9 mouse cellular contexts compared by ENCODE assay signal in genomic region chr16:21294677-21295411, GRCm38 (mm10).
DNase-seq lines count a peak whose midpoint lies in the region; ATAC-seq and TF ChIP-seq lines count a peak whose summit lies in the region.
"Had no signal": no experiment of that assay in that cellular context is flagged by ENCODE, and none has a peak within 500 bp of the region (broad histone marks: within the 10 kb centered on the region; RNA-seq: fewer than 3 reads in every experiment).

No protein-coding gene starts in this region.

- no peak; the same call in 1 of the 2 replicates for ATAC-seq in heart, embryonic 12.5 days (ENCODE audit: insufficient number of reproducible peaks, low FRiP score)
- ATAC-seq in limb, embryonic 12.5 days (ENCODE audit: insufficient number of reproducible peaks, insufficient read depth, low FRiP score, low TSS enrichment, low read depth), result no peak
- ATAC-seq in stomach, embryonic 15.5 days (ENCODE audit: insufficient read depth, low FRiP score, low read depth), result peak; percentile 43

- peak overlapping the region; percentile 52 for H3K27ac ChIP-seq in heart, embryonic 12.5 days (ENCODE audit: poor library complexity, severe bottlenecking)
- H3K27ac ChIP-seq in limb, embryonic 12.5 days, result peak overlapping the region; percentile 45; the same call in 1 of the 2 replicates
- H3K27ac ChIP-seq in stomach, embryonic 15.5 days, result peak overlapping the region; percentile 42; the same call in 1 of the 2 replicates
- H3K27ac ChIP-seq: macrophage had no signal

- H3K4me2 ChIP-seq in heart, embryonic 12.5 days, result peak overlapping the region; percentile 6
- 0 out of 2 replicates have a peak overlapping the region, but pooled peaks have one; percentile 13 for H3K4me2 ChIP-seq in limb, embryonic 12.5 days
- H3K4me2 ChIP-seq in stomach, embryonic 15.5 days, result 0 out of 2 replicates have a peak overlapping the region, but pooled peaks have one; percentile 0

- TF ChIP-seq CTCF in brain, embryonic 14.5 days (IDR thresholded peaks at IDR 0.05; ENCODE audit: borderline replicate concordance, extremely low read depth, insufficient read depth, insufficient read length), result no peak

- 18% methylated on average over 9 of the region's 9 CpGs for WGBS in heart, embryonic 12.5 days
- 30% methylated on average over 9 of the region's 9 CpGs for WGBS in limb, embryonic 12.5 days
- WGBS in stomach, embryonic 15.5 days, result 21% methylated on average over 9 of the region's 9 CpGs

- H3K9me3 ChIP-seq in heart, embryonic 12.5 days (replicated peaks), result no peaks in the 10 kb centered on the region
- no peaks in the 10 kb centered on the region for H3K9me3 ChIP-seq in limb, embryonic 12.5 days
- H3K9me3 ChIP-seq in stomach, embryonic 15.5 days, result no peaks in the 10 kb centered on the region

- peak; percentile 64 for DNase-seq in embryo, embryonic 10 days (ENCODE audit: low spot score)
- no peak for DNase-seq in embryo, embryonic 9.5 days (ENCODE audit: extremely low spot score)
- DNase-seq in brain, embryonic 14.5 days (ENCODE audit: low read depth), result peak; percentile 59
- no peak for DNase-seq in right cerebral cortex, postnatal 4 days
- DNase-seq in c-Kit-positive CD71-positive TER-119-positive erythroid progenitor cells, embryonic 14.5 days (ENCODE audit: low spot score), result no peak

- no peak overlapping the region for H3K4me3 ChIP-seq in heart, embryonic 12.5 days
- H3K4me3 ChIP-seq in limb, embryonic 12.5 days (replicated peaks), result no peak overlapping the region
- no peak overlapping the region for H3K4me3 ChIP-seq in stomach, embryonic 15.5 days (replicated peaks)

- peaks cover 51% of the 10 kb centered on the region for H3K4me1 ChIP-seq in heart, embryonic 12.5 days (replicated peaks)
- H3K4me1 ChIP-seq in limb, embryonic 12.5 days (replicated peaks), result peaks cover 57% of the 10 kb centered on the region
- H3K4me1 ChIP-seq in stomach, embryonic 15.5 days, result peaks cover 36% of the 10 kb centered on the region

- H3K36me3 ChIP-seq in heart, embryonic 12.5 days, result no peaks in the 10 kb centered on the region
- no peaks in the 10 kb centered on the region for H3K36me3 ChIP-seq in limb, embryonic 12.5 days
- no peaks in the 10 kb centered on the region for H3K36me3 ChIP-seq in stomach, embryonic 15.5 days

- H3K9ac ChIP-seq in heart, embryonic 12.5 days, result no peak overlapping the region
- no peak overlapping the region for H3K9ac ChIP-seq in limb, embryonic 12.5 days (replicated peaks)
- H3K9ac ChIP-seq in stomach, embryonic 15.5 days, result no peak overlapping the region

- no peaks in the 10 kb centered on the region for H3K27me3 ChIP-seq in heart, embryonic 12.5 days (replicated peaks)
- no peaks in the 10 kb centered on the region for H3K27me3 ChIP-seq in limb, embryonic 12.5 days
- no peaks in the 10 kb centered on the region for H3K27me3 ChIP-seq in stomach, embryonic 15.5 days (replicated peaks)

- no peak for TF ChIP-seq POLR2A in brain, embryonic 14.5 days (IDR thresholded peaks at IDR 0.05; ENCODE audit: borderline replicate concordance, extremely low read depth, insufficient read depth, insufficient read length, poor library complexity, severe bottlenecking)

Comparison
In these comparisons a context has a peak if more than half of its experiments do, and no peak if none do; other contexts are left out.
1. DNase-seq: peak in embryo, embryonic 10 days (single experiment) and brain, embryonic 14.5 days (single experiment); none in embryo, embryonic 9.5 days (single experiment), right cerebral cortex, postnatal 4 days (single experiment) and c-Kit-positive CD71-positive TER-119-positive erythroid progenitor cells, embryonic 14.5 days (single experiment).
2. Peak in every context shown above with its lines, with median percentiles within 50 percentile points of each other: H3K27ac ChIP-seq and H3K4me2 ChIP-seq.